Mouse (Mus musculus) erythroblast, embryonic 14.5 days (primary cell): Measurements from ENCODE around the gene Cenpa.

Experiments used
- GATA1 ChIP-seq: IDR thresholded peaks from 2 replicates; pipeline ENCODE4 v1.6.1; 2012; ENCODE audit warnings: low read length, inconsistent platforms, mixed read lengths
- TAL1 ChIP-seq: IDR thresholded peaks from 3 replicates; pipeline ENCODE4 v1.6.1; 2012; ENCODE audit warnings: low read length, inconsistent platforms, mixed read lengths

DNA sequence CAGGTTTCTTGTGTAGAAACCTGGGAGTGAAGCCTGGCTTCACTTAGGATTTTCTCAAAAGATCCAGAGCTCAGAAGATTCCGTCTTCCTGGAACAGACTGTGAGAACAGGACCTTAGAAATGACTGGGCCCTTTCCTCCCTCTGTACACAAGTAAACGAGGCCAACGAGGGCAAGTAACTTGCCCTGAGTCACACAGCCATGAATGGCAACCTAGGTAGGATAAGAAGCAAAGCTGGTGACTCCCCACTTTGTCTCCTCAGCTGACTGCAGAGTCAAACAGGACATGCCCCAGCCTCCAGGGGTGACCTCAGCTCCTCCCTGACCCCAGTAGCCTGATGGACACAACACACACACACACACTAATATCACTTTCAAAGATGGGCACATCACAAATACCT lies 41.2 kb upstream of the Cenpa start:
- TF ChIP-seq TAL1 (no peak), GATA1 (no peak)
